Mouse (Mus musculus): Measurements from ENCODE around the gene Tpcn1.

Tpcn1 gene

GRCm38 (mm10) chr5:120610906-120611305 lies 22.4 kb upstream of the Tpcn1 start:
- in situ Hi-C loops (cut with MseI, MboI), result no loop called here

DNA sequence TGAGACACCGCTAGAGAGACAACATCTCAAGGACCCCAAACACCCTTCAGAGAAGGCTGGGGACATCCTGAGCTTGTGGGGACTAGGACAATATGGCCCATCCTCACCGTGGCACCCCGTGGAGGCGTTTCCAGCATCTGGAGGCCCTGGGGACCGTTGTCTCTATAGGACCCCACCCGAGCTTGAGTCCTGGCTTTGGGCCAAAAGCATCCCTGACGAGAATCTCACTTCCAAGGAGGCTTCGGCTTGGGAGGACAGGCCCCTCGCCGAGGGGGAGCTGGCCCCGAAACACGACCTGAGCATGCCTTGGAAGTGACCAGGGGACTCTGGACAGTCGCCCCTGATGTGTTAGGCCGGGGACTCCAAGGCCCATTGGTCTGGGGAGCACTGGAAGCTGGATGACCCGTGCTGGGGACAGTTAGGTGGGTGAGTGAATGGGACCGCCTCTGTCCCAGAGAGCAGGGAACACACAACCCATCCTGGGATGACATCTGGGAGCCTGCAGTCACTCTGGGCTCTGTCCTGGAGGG lies 20.8 kb upstream of the Tpcn1 start:
- in situ Hi-C loops (cut with MseI, MboI), result loop anchor here in 1 of 2 experiments (5.0 kb wide), 1 partner anchor 97 kb away; the partner anchor contains the start of gene Slc8b1

DNA sequence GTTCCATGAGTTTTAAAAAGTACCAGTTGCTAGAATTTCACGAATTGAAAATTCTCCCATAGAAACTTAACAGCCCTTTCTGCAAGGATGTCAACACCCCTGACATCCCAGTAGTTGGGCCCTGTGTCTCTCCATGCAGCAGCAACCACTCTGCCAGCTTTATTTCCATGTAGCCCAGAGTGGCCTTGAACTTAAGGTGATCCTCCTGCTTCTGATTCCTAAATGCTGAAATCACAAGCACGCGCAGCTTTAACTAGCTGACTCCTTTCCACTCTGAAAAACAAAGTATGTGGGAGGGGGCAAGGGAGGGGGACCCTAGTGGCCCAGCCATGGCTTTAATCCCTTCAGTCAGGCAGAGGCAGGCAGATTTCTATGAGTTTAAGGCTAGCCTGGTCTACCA lies 18.9 kb upstream of the Tpcn1 start:
- in situ Hi-C loops (cut with MseI, MboI), result loop anchor here in 1 of 2 experiments (5.0 kb wide), 1 partner anchor 95 kb away; the partner anchor contains the start of gene Slc8b1

- in situ Hi-C loops (cut with MseI, MboI), result loop anchor here in 1 of 2 experiments (5.0 kb wide), 1 partner anchor 94 kb away; the partner anchor contains the start of gene Slc8b1
Measured at GRCm38 (mm10) chr5:120606590-120607200, 18.2 kb upstream of the Tpcn1 start.

DNA sequence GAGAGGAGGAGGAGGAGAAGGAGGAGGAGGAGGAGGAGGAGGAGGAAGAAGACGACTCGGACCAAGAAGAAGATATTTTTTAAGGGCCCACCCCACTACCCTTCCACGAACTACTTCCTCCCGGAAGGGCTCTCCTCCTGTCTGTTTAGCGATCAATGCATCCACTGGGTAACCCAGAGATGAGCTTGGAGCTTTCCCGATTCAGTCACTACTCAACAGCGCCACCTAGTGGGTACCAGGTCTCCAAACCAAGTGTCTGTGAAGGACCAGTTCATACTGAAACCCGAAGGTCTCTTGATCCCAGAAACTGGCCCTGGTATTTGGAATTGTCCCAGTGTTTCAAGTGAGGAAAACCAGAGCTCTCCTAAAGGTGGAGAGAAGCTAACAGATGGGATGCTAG lies 17.2 kb upstream of the Tpcn1 start:
- in situ Hi-C loops (cut with MseI, MboI), result loop anchor here in 1 of 2 experiments (5.0 kb wide), 1 partner anchor 93 kb away; the partner anchor contains the start of gene Slc8b1

GRCm38 (mm10) chr5:120605241-120605661 lies 16.8 kb upstream of the Tpcn1 start:
- in situ Hi-C loops (cut with MseI, MboI), result loop anchor here in 1 of 2 experiments (5.0 kb wide), 1 partner anchor 93 kb away; the partner anchor contains the start of gene Slc8b1

DNA sequence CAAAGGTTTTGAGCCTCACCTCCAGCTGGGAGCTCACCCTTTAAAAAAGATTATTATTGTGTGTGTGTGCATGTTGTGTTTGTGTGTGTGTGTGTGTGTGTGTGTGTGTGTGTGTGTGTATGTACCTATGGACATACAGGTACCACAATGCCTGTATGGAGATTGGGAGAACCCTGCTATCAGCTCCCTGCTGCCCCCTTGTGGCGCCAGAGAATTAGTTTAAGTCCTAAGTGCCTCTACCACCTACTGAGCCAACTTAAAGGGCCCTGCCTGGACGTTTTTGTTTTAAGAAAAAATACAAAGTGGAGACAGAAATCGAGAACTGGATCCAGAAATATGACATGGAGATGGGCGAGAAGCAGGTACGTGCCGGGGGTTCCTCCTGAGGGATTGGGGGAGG lies 16.4 kb upstream of the Tpcn1 start:
- in situ Hi-C loops (cut with MseI, MboI), result loop anchor here in 1 of 2 experiments (5.0 kb wide), 1 partner anchor 93 kb away; the partner anchor contains the start of gene Slc8b1

DNA sequence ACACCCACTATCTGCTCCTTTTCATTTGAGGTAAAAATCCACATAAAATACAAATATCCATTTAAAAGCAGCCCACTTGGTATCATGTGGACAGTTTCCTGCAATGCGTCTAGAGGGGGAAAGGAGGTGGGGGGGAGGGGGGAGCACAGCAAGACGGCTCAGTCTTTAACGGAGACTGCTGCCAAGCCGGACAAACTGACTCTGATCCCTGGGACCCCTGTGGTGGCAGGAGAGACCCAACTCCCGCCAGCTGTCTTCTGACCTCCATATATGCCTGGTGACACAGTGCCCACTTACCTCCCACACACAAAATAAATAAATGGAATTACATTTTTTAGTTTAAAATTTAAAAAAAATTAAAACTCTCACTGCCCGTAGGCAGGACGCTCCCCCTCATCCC lies 15.0 kb upstream of the Tpcn1 start:
- in situ Hi-C loops (cut with MseI, MboI), result no loop called here

DNA sequence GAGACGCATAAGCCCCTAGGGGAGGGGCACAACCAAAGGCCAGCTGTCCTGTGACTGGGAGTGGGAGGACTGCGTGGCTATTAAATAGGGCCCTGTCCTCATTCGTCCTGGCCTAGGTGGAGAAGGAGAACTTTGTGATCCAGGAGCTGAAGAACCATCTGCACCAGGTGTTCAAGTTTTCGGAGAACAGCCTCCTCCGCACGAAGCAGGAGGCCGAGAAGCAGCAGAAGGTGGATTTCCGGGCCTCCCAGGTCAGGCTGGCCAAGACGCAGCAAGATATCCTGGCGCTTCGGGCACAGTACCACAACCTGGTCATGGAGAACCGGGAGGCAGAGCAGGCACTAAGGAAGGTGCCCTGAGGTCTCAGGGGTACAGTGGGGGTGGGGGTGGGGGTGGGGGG lies 13.7 kb upstream of the Tpcn1 start:
- in situ Hi-C loops (cut with MseI, MboI), result no loop called here

- in situ Hi-C loops (cut with MseI, MboI), result no loop called here
Measured at GRCm38 (mm10) chr5:120600946-120601668, 12.6 kb upstream of the Tpcn1 start.

DNA sequence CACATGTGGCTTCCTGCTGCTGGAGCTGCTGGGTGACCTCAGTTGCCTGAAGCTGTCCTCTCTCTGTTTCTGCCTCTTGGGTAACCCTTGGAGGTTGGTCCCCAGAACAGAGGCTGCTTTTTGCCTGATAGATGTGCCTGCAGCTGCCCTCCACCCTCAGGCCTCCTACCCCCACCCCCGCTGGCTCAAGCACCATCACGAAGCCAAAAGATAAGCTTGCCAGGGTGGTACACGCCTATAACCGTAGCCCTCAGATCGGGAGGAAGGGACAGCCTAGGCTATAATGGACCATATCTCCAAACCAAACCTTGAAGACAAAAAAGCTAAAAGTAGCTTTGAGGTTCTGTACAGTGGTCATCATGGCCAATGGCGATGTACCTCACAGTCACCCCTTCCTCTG lies 11.2 kb upstream of the Tpcn1 start:
- in situ Hi-C loops (cut with MseI, MboI), result loop anchor here in 1 of 2 experiments (5.0 kb wide), 1 partner anchor 92 kb away; no protein-coding TSS in a partner anchor

DNA sequence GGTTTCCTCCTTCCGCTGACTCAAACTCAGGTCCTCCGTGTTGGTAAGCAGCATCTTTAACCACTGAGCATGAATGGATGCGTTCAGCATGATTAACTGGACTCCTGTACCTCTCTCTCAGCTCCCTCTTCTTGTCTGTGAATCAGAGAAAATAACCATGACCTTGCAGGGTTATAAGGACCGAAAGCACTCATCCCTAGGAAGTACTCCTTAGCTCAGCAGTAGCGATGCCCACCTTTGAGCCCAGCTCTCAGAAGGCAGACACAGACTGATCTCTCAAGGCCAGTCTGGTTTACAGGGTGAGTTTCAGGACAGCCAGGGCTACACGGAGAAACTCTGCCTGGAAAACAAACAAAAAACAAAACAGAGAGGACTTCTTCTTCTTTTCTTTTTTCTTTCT lies 6.0 kb upstream of the Tpcn1 start:
- in situ Hi-C loops (cut with MseI, MboI), result no loop called here

DNA sequence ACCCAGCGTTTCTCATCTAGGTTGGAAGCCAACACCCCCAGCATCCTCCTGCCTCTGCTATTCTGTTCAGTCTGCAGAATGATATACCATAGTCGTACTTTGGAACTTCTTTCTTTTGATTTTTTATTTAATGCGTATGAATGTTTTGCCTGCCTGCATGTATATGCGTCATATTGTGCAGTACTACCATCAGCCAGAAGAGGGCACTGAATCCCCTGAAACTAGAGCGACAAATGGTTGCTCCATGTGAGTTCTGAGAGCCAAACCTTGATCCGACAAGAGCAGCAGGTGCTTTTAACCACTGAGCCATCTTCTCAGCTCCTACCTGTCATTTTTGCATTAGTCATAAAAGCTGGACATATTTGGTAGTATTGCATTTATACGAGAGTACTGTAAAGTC lies 3.7 kb upstream of the Tpcn1 start:
- in situ Hi-C loops (cut with MseI, MboI), result no loop called here

DNA sequence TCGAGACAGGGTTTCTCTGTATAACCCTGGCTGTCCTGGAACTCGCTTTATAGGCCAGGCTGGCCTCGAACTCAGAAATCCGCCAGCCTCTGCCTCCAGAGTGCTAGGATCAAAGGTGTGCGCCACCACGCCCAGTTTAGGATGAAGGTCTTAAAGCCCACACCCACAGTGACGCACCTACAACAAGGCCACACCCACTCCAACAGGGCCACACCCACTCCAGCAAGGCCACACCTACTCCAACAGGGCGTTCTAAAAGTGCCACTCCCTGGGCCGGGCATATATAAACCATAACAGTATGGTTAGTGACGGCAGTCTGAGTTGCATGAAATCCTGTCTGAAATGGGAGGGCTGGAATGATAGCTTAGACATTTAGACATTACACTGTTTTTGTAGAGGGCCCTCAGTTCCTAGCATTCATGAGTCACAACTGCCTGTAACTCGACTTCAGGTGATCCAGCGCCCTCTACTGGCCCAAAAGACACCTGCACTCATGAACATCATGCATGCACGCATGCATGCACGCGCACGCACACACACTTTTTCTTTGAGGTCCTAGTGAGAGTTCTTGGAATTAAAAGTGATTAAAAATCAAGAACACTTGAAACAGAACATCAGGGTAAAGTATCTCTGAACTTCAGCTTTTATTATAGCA lies 2.0 kb upstream of the Tpcn1 start:
- in situ Hi-C loops (cut with MseI, MboI), result no loop called here

GRCm38 (mm10) chr5:120587940-120588568 lies 419 bp downstream of the Tpcn1 start:
- in situ Hi-C loops (cut with MseI, MboI), result no loop called here

DNA sequence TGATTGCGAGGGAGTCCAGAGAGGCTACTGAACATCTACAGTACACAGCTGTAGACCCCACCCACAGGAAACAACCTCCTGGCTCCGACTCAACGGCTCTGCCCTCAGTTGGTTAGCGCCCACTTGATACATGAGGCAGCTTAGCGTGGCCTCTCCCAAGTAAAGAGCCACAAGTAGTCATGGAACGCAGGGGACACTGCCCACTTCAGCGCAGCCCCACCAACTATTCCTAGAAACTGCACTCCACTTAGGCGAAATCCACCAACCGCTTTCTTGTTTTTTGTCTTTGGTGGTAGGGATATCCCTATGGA lies 902 bp downstream of the Tpcn1 start:
- in situ Hi-C loops (cut with MseI, MboI), result no loop called here

GRCm38 (mm10) chr5:120586741-120587615 lies 1.5 kb downstream of the Tpcn1 start:
- in situ Hi-C loops (cut with MseI, MboI), result no loop called here

GRCm38 (mm10) chr5:120584968-120585367 lies 3.5 kb downstream of the Tpcn1 start:
- in situ Hi-C loops (cut with MseI, MboI), result no loop called here

GRCm38 (mm10) chr5:120583511-120583910 lies 5.0 kb downstream of the Tpcn1 start:
- in situ Hi-C loops (cut with MseI, MboI), result no loop called here

DNA sequence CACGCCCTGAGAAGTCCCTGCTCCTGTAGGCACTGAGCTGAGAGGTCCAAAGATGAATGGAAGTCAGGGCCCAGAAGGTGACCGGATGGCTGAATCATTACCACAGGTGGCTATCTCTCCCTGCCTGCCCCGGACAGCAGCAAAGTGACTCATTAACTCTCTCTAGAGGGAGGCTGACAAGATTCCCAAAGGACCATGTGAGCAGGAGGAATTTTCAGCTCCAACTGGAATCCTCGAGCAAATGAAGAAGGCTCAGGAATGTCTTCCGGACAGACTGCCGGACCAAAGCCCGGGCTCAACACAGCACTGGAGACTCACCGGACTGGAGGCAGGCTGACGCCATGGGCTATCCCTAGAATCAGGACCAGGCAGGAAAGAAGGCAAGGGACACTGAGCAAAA lies 6.5 kb downstream of the Tpcn1 start:
- in situ Hi-C loops (cut with MseI, MboI), result no loop called here
